Mouse (Mus musculus): Measurements from ENCODE around the gene Slc22a17.

GRCm38 (mm10) chr14:54877048-54877715 lies 35.8 kb downstream of the Slc22a17 start, which contains the start of gene Ppp1r3e:
- TF ChIP-seq MAFK (IDR thresholded peaks at IDR 0.05; ENCODE audit: insufficient read depth, low read depth, low read length) (no peak), HCFC1 (IDR thresholded peaks at IDR 0.05; ENCODE audit: borderline replicate concordance, insufficient read depth, low read length) (no peak), ZNF384 (IDR thresholded peaks at IDR 0.05; ENCODE audit: low read depth, low read length) (no peak), CHD2 (IDR thresholded peaks at IDR 0.05; ENCODE audit: low read depth, low read length) (no peak), ZC3H11A (IDR thresholded peaks at IDR 0.05; ENCODE audit: borderline replicate concordance, low read depth, low read length) (no peak)

Measured in ES-E14 (cell line).